Mouse (Mus musculus) MEL (cell line): Measurements from ENCODE around the gene Gata2. TPM values are rescaled to one million over a fixed set of nuclear protein-coding genes. Genes with fewer than 3 reads are reported as not detected.

Experiments used
- DNase-seq: peaks from one replicate; pipeline ENCODE4 v3.0.0; 2011; ENCODE audit warnings: low read depth, low spot score
- H3K27ac ChIP-seq: 2 replicates; pipeline ENCODE4 v1.5.1; 2012; ENCODE audit warnings: low read depth, mild to moderate bottlenecking, control low read depth, low read length, moderate library complexity; ENCODE audit not compliant: control insufficient read depth
- H3K27me3 ChIP-seq, 2 experiments: fragments of 150-350 bp in 1 of 2; sonication (generic) in 1 of 2; 2 replicates each; pipeline ENCODE4 v1.6.1; 2012; ENCODE audit warnings: low read length in 2 of 2, mild to moderate bottlenecking in 2 of 2, improper control_type of control experiment in 1 of 2, moderate library complexity in 1 of 2; ENCODE audit not compliant: insufficient read depth in 2 of 2, control insufficient read depth in 1 of 2
- H3K36me3 ChIP-seq, 2 experiments: 2 replicates each; pipeline ENCODE4 v1.6.1; 2012 to 2014; ENCODE audit warnings: low read length in 2 of 2, improper control_type of control experiment in 1 of 2, inconsistent platforms in 1 of 2, mild to moderate bottlenecking in 1 of 2; ENCODE audit not compliant: insufficient read depth in 2 of 2, control insufficient read depth in 1 of 2
- H3K4me1 ChIP-seq, 2 experiments: fragments of 150-350 bp in 1 of 2; sonication (generic) in 1 of 2; 2 replicates each; pipeline ENCODE4 v1.6.1; 2012; ENCODE audit warnings: low read length in 2 of 2, improper control_type of control experiment in 1 of 2, mild to moderate bottlenecking in 1 of 2; ENCODE audit not compliant: insufficient read depth in 2 of 2, control insufficient read depth in 1 of 2
- H3K4me3 ChIP-seq, 2 experiments: fragments of 150-350 bp in 1 of 2; sonication (generic) in 1 of 2; 2 replicates each; pipeline ENCODE4 v1.5.1; 2012; ENCODE audit warnings: low read depth in 2 of 2, low read length in 2 of 2, mild to moderate bottlenecking in 2 of 2, moderate library complexity in 2 of 2, control low read depth in 1 of 2, improper control_type of control experiment in 1 of 2; ENCODE audit not compliant: control insufficient read depth in 1 of 2, insufficient read depth in 1 of 2
- H3K79me2 ChIP-seq: 2 replicates; pipeline ENCODE4 v1.6.1; 2012; ENCODE audit warnings: mild to moderate bottlenecking, low read length, moderate library complexity; ENCODE audit not compliant: control insufficient read depth, poor library complexity, insufficient read depth
- H3K9ac ChIP-seq: 2 replicates; pipeline ENCODE4 v1.6.1; 2012; ENCODE audit warnings: low read depth, mild to moderate bottlenecking, control low read depth, low read length, moderate library complexity; ENCODE audit not compliant: control insufficient read depth, poor library complexity, severe bottlenecking
- H3K9me3 ChIP-seq: fragments of 150-350 bp; sonication (generic); replicated peaks from 2 replicates; pipeline ENCODE4 v1.6.1; 2012; ENCODE audit warnings: mild to moderate bottlenecking, low read length, improper control_type of control experiment, moderate library complexity; ENCODE audit not compliant: insufficient read depth
- EP300 ChIP-seq, 2 experiments: IDR thresholded peaks; 2 replicates each; pipeline ENCODE4 v1.6.1; 2011; ENCODE audit warnings: improper control_type of control experiment in 2 of 2, low read length in 2 of 2, low read depth in 1 of 2, mild to moderate bottlenecking in 1 of 2
- GABPA ChIP-seq: IDR thresholded peaks from 2 replicates; pipeline ENCODE4 v1.6.1; 2012; ENCODE audit warnings: low read depth, mild to moderate bottlenecking, inconsistent platforms, low read length, improper control_type of control experiment, moderate library complexity
- GATA1 ChIP-seq: IDR thresholded peaks from 2 replicates; pipeline ENCODE4 v1.6.1; 2011; ENCODE audit warnings: low read depth, low read length, improper control_type of control experiment
- HCFC1 ChIP-seq: IDR thresholded peaks from 2 replicates; pipeline ENCODE4 v1.6.1; 2012; ENCODE audit warnings: low read depth, mild to moderate bottlenecking, inconsistent platforms, low read length, improper control_type of control experiment, moderate library complexity
- MAFK ChIP-seq: IDR thresholded peaks from 2 replicates; pipeline ENCODE4 v1.6.1; 2011; ENCODE audit warnings: low read depth, mild to moderate bottlenecking, low read length, improper control_type of control experiment, borderline replicate concordance
- MAX ChIP-seq: IDR thresholded peaks from 2 replicates; pipeline ENCODE4 v1.6.1; 2011; ENCODE audit warnings: low read length, improper control_type of control experiment
- MAZ ChIP-seq: IDR thresholded peaks from 2 replicates; pipeline ENCODE4 v1.6.1; 2012; ENCODE audit warnings: low read depth, mild to moderate bottlenecking, inconsistent platforms, low read length, improper control_type of control experiment
- MEF2A ChIP-seq: IDR thresholded peaks from 2 replicates; pipeline ENCODE4 v1.6.1; 2014; ENCODE audit warnings: low read depth, mild to moderate bottlenecking, inconsistent platforms, low read length, improper control_type of control experiment; ENCODE audit not compliant: poor library complexity, insufficient replicate concordance, severe bottlenecking; ENCODE audit errors: extremely low read depth
- MYC ChIP-seq: IDR thresholded peaks from 2 replicates; pipeline ENCODE4 v1.6.1; 2011; ENCODE audit warnings: low read depth, mild to moderate bottlenecking, low read length, improper control_type of control experiment, moderate library complexity
- NRF1 ChIP-seq: IDR thresholded peaks from 2 replicates; pipeline ENCODE4 v1.6.1; 2014; ENCODE audit warnings: low read depth, mild to moderate bottlenecking, inconsistent platforms, low read length, improper control_type of control experiment, moderate library complexity; ENCODE audit not compliant: poor library complexity, insufficient read depth, severe bottlenecking
- POLR2AphosphoS5 ChIP-seq: IDR thresholded peaks from 2 replicates; pipeline ENCODE4 v1.6.1; 2012; ENCODE audit warnings: low read depth, borderline replicate concordance, mild to moderate bottlenecking, inconsistent platforms, low read length, moderate library complexity, mixed read lengths
- RAD21 ChIP-seq: IDR thresholded peaks from 2 replicates; pipeline ENCODE4 v1.6.1; 2011; ENCODE audit warnings: mild to moderate bottlenecking, low read depth, low read length, improper control_type of control experiment
- SMC3 ChIP-seq: IDR thresholded peaks from 2 replicates; pipeline ENCODE4 v1.6.1; 2011; ENCODE audit warnings: low read depth, low read length, improper control_type of control experiment
- TAL1 ChIP-seq: IDR thresholded peaks from 2 replicates; pipeline ENCODE4 v1.6.1; 2012; ENCODE audit warnings: mild to moderate bottlenecking, inconsistent platforms, low read length, moderate library complexity, mixed read lengths
- UBTF ChIP-seq: IDR thresholded peaks from 2 replicates; pipeline ENCODE4 v1.6.1; 2012; ENCODE audit warnings: low read depth, mild to moderate bottlenecking, inconsistent platforms, low read length, improper control_type of control experiment, moderate library complexity, borderline replicate concordance; ENCODE audit not compliant: insufficient read depth
- USF1 ChIP-seq: IDR thresholded peaks from 2 replicates; pipeline ENCODE4 v1.6.1; 2014; ENCODE audit warnings: low read depth, mild to moderate bottlenecking, inconsistent platforms, low read length, improper control_type of control experiment, moderate library complexity
- ZKSCAN1 ChIP-seq: IDR thresholded peaks from 2 replicates; pipeline ENCODE4 v1.6.1; 2012; ENCODE audit warnings: low read depth, mild to moderate bottlenecking, inconsistent platforms, low read length, improper control_type of control experiment, moderate library complexity
- ZNF384 ChIP-seq: IDR thresholded peaks from 2 replicates; pipeline ENCODE4 v1.6.1; 2012; ENCODE audit warnings: low read depth, mild to moderate bottlenecking, inconsistent platforms, low read length, improper control_type of control experiment
- polyA plus RNA-seq, 2 experiments: library from polyadenylated mRNA; stranded (reverse) in 1 of 2; unstranded in 1 of 2; fragments of >175 nt in 1 of 2; fragments of >200 nt in 1 of 2; gene quantifications; 2 replicates each; pipeline versions ENCODE4 v1.2.1 to v1.2.4; 2012; ENCODE audit warnings: low replicate concordance in 2 of 2, low read depth in 1 of 2; ENCODE audit not compliant: insufficient read length in 2 of 2, insufficient read depth in 1 of 2, missing spikeins in 1 of 2
- total RNA-seq: library from RNA; depleted of rRNA; stranded (reverse); fragments of 300-350 nt; gene quantifications from 2 replicates; pipeline ENCODE4 v1.2.3, GENCODE M21; 2012

Gata2 gene
- total and polyA plus RNA-seq, 3 experiments, result 7.7 to 12.4 TPM; not detected in 1

- TF ChIP-seq TAL1, result no peak
- no peak for TF ChIP-seq ZKSCAN1
- TF ChIP-seq, all 39 proteins: peak for 0
- Histone ChIP-seq H3K4me1 (peaks cover 16 to 23% of the 10 kb centered on the region in 2 experiments), H3K9ac (no peak overlapping the region), H3K27me3 (no peaks in the 10 kb centered on the region), H3K4me3 (no peak overlapping the region), H3K79me2 (peaks cover 11% of the 10 kb centered on the region), H3K27ac (no peak overlapping the region), H3K36me3 (peaks cover 0 to 17% of the 10 kb centered on the region in 2 experiments; a peak in 2 of 4 replicates), H3K9me3 (no peaks in the 10 kb centered on the region)
- DNase-seq, result no peak
Observed at GRCm38 (mm10) chr6:88199001-88199717, 5.5 kb downstream of the Gata2 start.

GRCm38 (mm10) chr6:88199718-88200692 is 6.3 kb downstream of the Gata2 start:
- Histone ChIP-seq H3K4me1 (peaks cover 17 to 21% of the 10 kb centered on the region in 2 experiments), H3K36me3 (peaks cover 0 to 18% of the 10 kb centered on the region in 2 experiments; a peak in 2 of 4 replicates), H3K79me2 (peaks cover 3% of the 10 kb centered on the region), H3K4me3 (no peak overlapping the region), H3K27ac (no peak overlapping the region), H3K9me3 (no peaks in the 10 kb centered on the region), H3K27me3 (no peaks in the 10 kb centered on the region), H3K9ac (no peak overlapping the region)
- no peak for DNase-seq
- TF ChIP-seq MAZ (no peak), RAD21 (no peak), GABPA (no peak), UBTF (no peak), EP300 (IDR thresholded peaks at IDR 0.05; ENCODE audit: low read depth in 1 of 2, low read length in 2 of 2) (no peak), SMC3 (no peak), NRF1 (no peak), ZNF384 (no peak), MAX (no peak), POLR2AphosphoS5 (no peak), MAFK (no peak), MYC (no peak), HCFC1 (no peak), GATA1 (no peak), TAL1 (no peak), ZKSCAN1 (no peak), MEF2A (no peak), USF1 (no peak)
